Mouse (Mus musculus) stomach, embryonic 14.5 days (tissue): ENCODE results near the gene Asnsd1. TPM values are rescaled to one million over a fixed set of nuclear protein-coding genes. Genes with fewer than 3 reads are reported as not detected.
"Not testable (repeated sequence)": the region's sequence is repeated elsewhere in the genome, so short reads cannot be mapped to it uniquely, and the experiment has no call there.

Experiments used
- ATAC-seq: fragments of 200-750 bp; cut with Nextera tagmentation; 2 replicates; pipeline ENCODE4 v1.8.0; 2017; ENCODE audit warnings: low read depth, moderate TSS enrichment; ENCODE audit not compliant: insufficient number of reproducible peaks, insufficient read depth, low FRiP score
- H3K27ac ChIP-seq: fragments of 300-500 bp; sonication (generic); 2 replicates; pipeline ENCODE4 v1.5.1; 2014; ENCODE audit warnings: mild to moderate bottlenecking, low read length, moderate library complexity, mixed read lengths
- H3K27me3 ChIP-seq: fragments of 300-500 bp; sonication (generic); 2 replicates; pipeline ENCODE4 v1.6.1; 2014; ENCODE audit warnings: low read length, control low read depth, mixed read lengths; ENCODE audit not compliant: control insufficient read depth, insufficient read depth
- H3K36me3 ChIP-seq: fragments of 300-500 bp; sonication (generic); 2 replicates; pipeline ENCODE4 v1.6.1; 2014; ENCODE audit warnings: mild to moderate bottlenecking, control low read depth, low read length, moderate library complexity, mixed read lengths; ENCODE audit not compliant: control insufficient read depth, insufficient read depth
- H3K4me1 ChIP-seq: fragments of 300-500 bp; sonication (generic); 2 replicates; pipeline ENCODE4 v1.6.1; 2014; ENCODE audit warnings: low read length, control low read depth, mixed read lengths; ENCODE audit not compliant: control insufficient read depth, insufficient read depth
- H3K4me2 ChIP-seq: fragments of 300-500 bp; sonication (generic); replicated peaks from 2 replicates; pipeline ENCODE4 v1.6.1; 2014; ENCODE audit warnings: low read depth, low read length, control low read depth
- H3K4me3 ChIP-seq: fragments of 300-500 bp; sonication (generic); 2 replicates; pipeline ENCODE4 v1.5.1; 2014; ENCODE audit warnings: low read depth, low read length, control low read depth
- H3K9ac ChIP-seq: fragments of 300-500 bp; sonication (generic); replicated peaks from 2 replicates; pipeline ENCODE4 v1.6.1; 2014; ENCODE audit warnings: low read depth, mild to moderate bottlenecking, control low read depth, low read length, moderate library complexity, mixed read lengths
- H3K9me3 ChIP-seq: fragments of 300-500 bp; sonication (generic); 2 replicates; pipeline ENCODE4 v1.6.1; 2016; ENCODE audit warnings: low read depth, low read length, control low read depth; ENCODE audit not compliant: control insufficient read depth
- WGBS: fragments of 180-500 bp; shearing (Covaris S2); extraction: QIAGEN DNeasy Blood & Tissue Kit; methylation state at CpG from one replicate; pipeline ENCODE4 v1.1.7; 2014; 5-methylcytosine and 5-hydroxymethylcytosine counted together
- polyA plus RNA-seq: library from polyadenylated mRNA; unstranded; fragments of >200 nt; fragmentation: Nextera tagmentation; extraction: Ambion mirVana; gene quantifications from 2 replicates; pipeline ENCODE4 v1.2.1, GENCODE M21; 2014

Gene Asnsd1
- polyA plus RNA-seq, 1 experiment from 2014 or later = 74.6 TPM

- not testable (repeated sequence) for H3K4me2 ChIP-seq, H3K9ac ChIP-seq, H3K27ac ChIP-seq, H3K9me3 ChIP-seq, H3K4me1 ChIP-seq, H3K27me3 ChIP-seq, ATAC-seq, H3K4me3 ChIP-seq, H3K36me3 ChIP-seq
- WGBS = 75% methylated on average over 2 of the region's 2 CpGs
These were observed 15.1 kb downstream of the Asnsd1 start for GRCm38 (mm10) chr1:53337403-53337802.

GRCm38 (mm10) chr1:53335465-53335864, 17.1 kb downstream of the Asnsd1 start:
- H3K9me3 ChIP-seq = no peaks in the 10 kb centered on the region
- no peak for ATAC-seq
- H3K27me3 ChIP-seq = no peaks in the 10 kb centered on the region
- no peak overlapping the region for H3K27ac ChIP-seq
- no peak overlapping the region for H3K4me3 ChIP-seq
- H3K9ac ChIP-seq = no peak overlapping the region
- no peak overlapping the region for H3K4me2 ChIP-seq
- H3K4me1 ChIP-seq = no peaks in the 10 kb centered on the region
- no peaks in the 10 kb centered on the region for H3K36me3 ChIP-seq

GRCm38 (mm10) chr1:53333527-53333926, 19.0 kb downstream of the Asnsd1 start:
- not testable (repeated sequence) for H3K36me3 ChIP-seq, H3K27me3 ChIP-seq, H3K4me2 ChIP-seq, H3K9me3 ChIP-seq, H3K9ac ChIP-seq, ATAC-seq, H3K4me3 ChIP-seq, H3K27ac ChIP-seq, H3K4me1 ChIP-seq
- 66% methylated on average over 5 of the region's 5 CpGs for WGBS

- Histone ChIP-seq H3K4me3 (no peak overlapping the region), H3K4me2 (no peak overlapping the region), H3K9me3 (no peaks in the 10 kb centered on the region), H3K4me1 (no peaks in the 10 kb centered on the region), H3K9ac (no peak overlapping the region), H3K27me3 (no peaks in the 10 kb centered on the region), H3K36me3 (no peaks in the 10 kb centered on the region), H3K27ac (no peak overlapping the region)
- 90% methylated on average over 5 of the region's 5 CpGs for whole genome bisulfite sequencing
- no peak for ATAC-seq
These were observed 27.6 kb downstream of the Asnsd1 start for GRCm38 (mm10) chr1:53324827-53325494.

GRCm38 (mm10) chr1:53324277-53324676, 28.3 kb downstream of the Asnsd1 start:
- H3K9me3 ChIP-seq = no peaks in the 10 kb centered on the region
- H3K36me3 ChIP-seq = no peaks in the 10 kb centered on the region
- no peaks in the 10 kb centered on the region for H3K27me3 ChIP-seq
- no peak overlapping the region for H3K4me2 ChIP-seq
- H3K9ac ChIP-seq = no peak overlapping the region
- no peak overlapping the region for H3K4me3 ChIP-seq
- no peak for ATAC-seq
- no peak overlapping the region for H3K27ac ChIP-seq
- no peaks in the 10 kb centered on the region for H3K4me1 ChIP-seq
- 91% methylated on average over 1 of the region's 1 CpGs for WGBS

GRCm38 (mm10) chr1:53323254-53323653, 29.3 kb downstream of the Asnsd1 start:
- H3K4me2 ChIP-seq = no peak overlapping the region
- no peaks in the 10 kb centered on the region for H3K27me3 ChIP-seq
- H3K36me3 ChIP-seq = peaks cover 3% of the 10 kb centered on the region; the same call in 1 of the 2 replicates
- no peak overlapping the region for H3K9ac ChIP-seq
- no peaks in the 10 kb centered on the region for H3K9me3 ChIP-seq
- H3K4me3 ChIP-seq = no peak overlapping the region
- WGBS = 89% methylated on average over 5 of the region's 5 CpGs
- H3K4me1 ChIP-seq = no peaks in the 10 kb centered on the region
- H3K27ac ChIP-seq = no peak overlapping the region
- no peak for ATAC-seq

GRCm38 (mm10) chr1:53321662-53322344, 30.7 kb downstream of the Asnsd1 start:
- Histone ChIP-seq H3K4me1 (no peaks in the 10 kb centered on the region), H3K9me3 (no peaks in the 10 kb centered on the region), H3K4me2 (no peak overlapping the region), H3K27me3 (no peaks in the 10 kb centered on the region), H3K4me3 (no peak overlapping the region), H3K9ac (no peak overlapping the region), H3K36me3 (peaks cover 9% of the 10 kb centered on the region), H3K27ac (no peak overlapping the region)
- ATAC-seq = no peak
- 95% methylated on average over 4 of the region's 4 CpGs for WGBS

GRCm38 (mm10) chr1:53312989-53313967, 39.3 kb downstream of the Asnsd1 start, which contains the start of gene Osgepl1:
Gene Osgepl1 (plus strand): TSS chr1:53313624.
- 2% methylated on average over 27 of the region's 27 CpGs for WGBS
- Histone ChIP-seq H3K9me3 (no peaks in the 10 kb centered on the region), H3K27ac (peak within 1 kb of the TSS; percentile 77), H3K4me1 (no peaks in the 10 kb centered on the region), H3K4me2 (peak within 1 kb of the TSS; percentile 42), H3K27me3 (no peaks in the 10 kb centered on the region), H3K36me3 (peaks cover 7% of the 10 kb centered on the region), H3K4me3 (peak within 1 kb of the TSS; percentile 44), H3K9ac (peak within 1 kb of the TSS; percentile 65)
- ATAC-seq = peak; percentile 97
